Mouse (Mus musculus) kidney, embryonic 14.5 days (tissue): ENCODE data around the gene Hsp90b1. TPM values are rescaled to one million over a fixed set of nuclear protein-coding genes. Genes with fewer than 3 reads are reported as not detected.

Experiments
- ATAC-seq: fragments of 200-750 bp; cut with Nextera tagmentation; 2 replicates; pipeline ENCODE4 v1.8.0; 2017; ENCODE audit warnings: moderate number of reproducible peaks, mild to moderate bottlenecking, moderate TSS enrichment, moderate library complexity; ENCODE audit not compliant: low FRiP score, low TSS enrichment
- H3K27ac ChIP-seq: fragments of 300-500 bp; sonication (generic); 2 replicates; pipeline ENCODE4 v1.5.1; 2014; ENCODE audit warnings: low read depth, mild to moderate bottlenecking, low read length, moderate library complexity, mixed read lengths
- H3K27me3 ChIP-seq: fragments of 300-500 bp; sonication (generic); 2 replicates; pipeline ENCODE4 v1.6.1; 2014; ENCODE audit warnings: mild to moderate bottlenecking, low read length; ENCODE audit not compliant: control insufficient read depth, insufficient read depth
- H3K36me3 ChIP-seq: fragments of 300-500 bp; sonication (generic); 2 replicates; pipeline ENCODE4 v1.6.1; 2014; ENCODE audit warnings: low read length, mixed read lengths; ENCODE audit not compliant: control insufficient read depth, insufficient read depth
- H3K4me1 ChIP-seq: fragments of 300-500 bp; sonication (generic); 2 replicates; pipeline ENCODE4 v1.6.1; 2014; ENCODE audit warnings: low read length, mixed read lengths; ENCODE audit not compliant: control insufficient read depth, insufficient read depth
- H3K4me2 ChIP-seq: fragments of 300-500 bp; sonication (generic); replicated peaks from 2 replicates; pipeline ENCODE4 v1.6.1; 2014; ENCODE audit warnings: low read depth, mild to moderate bottlenecking, low read length
- H3K4me3 ChIP-seq: fragments of 300-500 bp; sonication (generic); 2 replicates; pipeline ENCODE4 v1.5.1; 2014; ENCODE audit warnings: mild to moderate bottlenecking, low read length
- H3K9ac ChIP-seq: fragments of 300-500 bp; sonication (generic); 2 replicates; pipeline ENCODE4 v1.6.1; 2014; ENCODE audit warnings: low read depth, mild to moderate bottlenecking, low read length, moderate library complexity
- H3K9me3 ChIP-seq: fragments of 300-500 bp; sonication (generic); 2 replicates; pipeline ENCODE4 v1.6.1; 2016; ENCODE audit warnings: low read length; ENCODE audit not compliant: control insufficient read depth
- whole genome bisulfite sequencing: fragments of 180-500 bp; shearing (Covaris S2); extraction: QIAGEN DNeasy Blood & Tissue Kit; methylation state at CpG from one replicate; pipeline ENCODE4 v1.1.7; 2014; 5-methylcytosine and 5-hydroxymethylcytosine counted together
- polyA plus RNA-seq: library from polyadenylated mRNA; unstranded; fragments of >200 nt; fragmentation: Nextera tagmentation; extraction: Ambion mirVana; gene quantifications from 2 replicates; pipeline ENCODE4 v1.2.1, GENCODE M21; 2014

The Hsp90b1 gene
- 476 and 591 TPM in 2 replicates for polyA plus RNA-seq

DNA sequence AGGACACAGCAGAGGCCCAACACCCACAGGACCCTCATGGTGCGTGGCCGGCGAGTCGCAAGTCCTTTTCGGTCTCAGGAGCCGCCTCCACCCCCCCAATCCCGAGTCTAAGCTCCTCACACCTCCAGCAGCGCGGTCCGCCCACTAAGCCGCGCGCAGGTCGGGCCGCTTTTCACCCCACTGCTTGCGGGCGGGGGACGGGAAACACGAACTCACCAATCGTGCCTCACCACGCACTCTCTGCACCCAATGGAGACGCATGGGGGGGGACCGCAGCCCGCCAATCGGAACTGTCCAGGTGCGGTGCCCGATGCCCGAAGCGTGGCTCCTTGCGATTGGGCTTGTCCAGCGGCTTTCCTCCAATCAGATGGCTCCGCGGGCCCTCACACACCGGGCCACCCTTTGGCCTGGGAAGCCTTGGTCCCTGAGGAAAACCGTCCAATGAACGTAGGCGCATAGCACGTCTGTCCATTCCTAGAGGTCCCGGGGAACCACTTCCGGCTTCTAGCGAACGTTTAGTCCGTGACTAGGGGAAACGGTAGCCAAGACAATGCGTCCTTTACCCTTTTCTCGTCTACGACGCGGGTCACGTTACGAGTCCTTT is at the start of gene Hsp90b1, which contains the start of gene Ttc41:
TSS of gene Hsp90b1 (minus strand) at position 192 of the 604 bp plus-strand sequence.
TSS of gene Ttc41 (plus strand) at position 494 of the 604 bp plus-strand sequence.
- Histone ChIP-seq H3K9me3 (no peaks in the 10 kb centered on the region), H3K27me3 (no peaks in the 10 kb centered on the region)
- whole genome bisulfite sequencing = under 1% methylated on average over 51 of the region's 51 CpGs

GRCm38 (mm10) chr10:86744306-86744705 is 39.0 kb upstream of the Hsp90b1 start:
- WGBS = 90% methylated on average over 7 of the region's 7 CpGs
- no peak overlapping the region for H3K27ac ChIP-seq
- H3K36me3 ChIP-seq = no peaks in the 10 kb centered on the region
- no peak for ATAC-seq
- H3K9me3 ChIP-seq = no peaks in the 10 kb centered on the region
- H3K4me1 ChIP-seq = no peaks in the 10 kb centered on the region
- H3K4me2 ChIP-seq = no peak overlapping the region
- no peak overlapping the region for H3K9ac ChIP-seq
- no peak overlapping the region for H3K4me3 ChIP-seq
- no peaks in the 10 kb centered on the region for H3K27me3 ChIP-seq

More for the DNA sequence above, at the start of gene Hsp90b1, which contains the start of gene Ttc41:
- Histone ChIP-seq H3K4me1 (peaks cover 40% of the 10 kb centered on the region), H3K4me2 (peak within 1 kb of the TSS; percentile 88), H3K36me3 (peaks cover 36% of the 10 kb centered on the region), H3K4me3 (peak within 1 kb of the TSS; percentile 94), H3K27ac (peak within 1 kb of the TSS; percentile 88), H3K9ac (peak within 1 kb of the TSS; percentile 95)
- ATAC-seq = peak; percentile 99

- Histone ChIP-seq H3K9ac (no peak overlapping the region), H3K27ac (no peak overlapping the region), H3K4me2 (no peak overlapping the region), H3K4me1 (no peaks in the 10 kb centered on the region), H3K36me3 (no peaks in the 10 kb centered on the region), H3K27me3 (no peaks in the 10 kb centered on the region), H3K9me3 (no peaks in the 10 kb centered on the region), H3K4me3 (no peak overlapping the region)
- 64% methylated on average over 2 of the region's 2 CpGs for WGBS
- ATAC-seq = peak; percentile 55; the same call in 1 of the 2 replicates
These were observed 37.6 kb upstream of the Hsp90b1 start for GRCm38 (mm10) chr10:86742918-86743317.

- Histone ChIP-seq H3K4me3 (no peak overlapping the region), H3K9ac (no peak overlapping the region), H3K9me3 (no peaks in the 10 kb centered on the region), H3K4me1 (no peaks in the 10 kb centered on the region), H3K4me2 (no peak overlapping the region), H3K36me3 (no peaks in the 10 kb centered on the region), H3K27me3 (no peaks in the 10 kb centered on the region), H3K27ac (no peak overlapping the region)
- WGBS = 84% methylated on average over 4 of the region's 4 CpGs
- no peak for ATAC-seq
These were observed 29.7 kb upstream of the Hsp90b1 start for GRCm38 (mm10) chr10:86735036-86735435.

- H3K27ac ChIP-seq = no peak overlapping the region
- no peaks in the 10 kb centered on the region for H3K36me3 ChIP-seq
- 62% methylated on average over 2 of the region's 2 CpGs for WGBS
- H3K27me3 ChIP-seq = no peaks in the 10 kb centered on the region
- H3K4me3 ChIP-seq = no peak overlapping the region
- peaks cover 7% of the 10 kb centered on the region; the same call in 1 of the 2 replicates for H3K4me1 ChIP-seq
- no peak overlapping the region for H3K4me2 ChIP-seq
- no peak overlapping the region for H3K9ac ChIP-seq
- ATAC-seq = no peak
- no peaks in the 10 kb centered on the region for H3K9me3 ChIP-seq
These were observed 26.2 kb upstream of the Hsp90b1 start for GRCm38 (mm10) chr10:86731500-86731863.

GRCm38 (mm10) chr10:86730823-86731499 is 25.7 kb upstream of the Hsp90b1 start:
- peak; percentile 28; the same call in 1 of the 2 replicates for ATAC-seq
- H3K4me1 ChIP-seq = peaks cover 7% of the 10 kb centered on the region; the same call in 1 of the 2 replicates
- WGBS = 9% methylated on average over 22 of the region's 22 CpGs
- H3K9me3 ChIP-seq = no peaks in the 10 kb centered on the region
- no peaks in the 10 kb centered on the region for H3K36me3 ChIP-seq
- peak overlapping the region; percentile 45 for H3K4me3 ChIP-seq
- peak overlapping the region; percentile 57 for H3K4me2 ChIP-seq
- no peaks in the 10 kb centered on the region for H3K27me3 ChIP-seq
- H3K27ac ChIP-seq = no peak overlapping the region
- peak overlapping the region; percentile 55 for H3K9ac ChIP-seq

DNA sequence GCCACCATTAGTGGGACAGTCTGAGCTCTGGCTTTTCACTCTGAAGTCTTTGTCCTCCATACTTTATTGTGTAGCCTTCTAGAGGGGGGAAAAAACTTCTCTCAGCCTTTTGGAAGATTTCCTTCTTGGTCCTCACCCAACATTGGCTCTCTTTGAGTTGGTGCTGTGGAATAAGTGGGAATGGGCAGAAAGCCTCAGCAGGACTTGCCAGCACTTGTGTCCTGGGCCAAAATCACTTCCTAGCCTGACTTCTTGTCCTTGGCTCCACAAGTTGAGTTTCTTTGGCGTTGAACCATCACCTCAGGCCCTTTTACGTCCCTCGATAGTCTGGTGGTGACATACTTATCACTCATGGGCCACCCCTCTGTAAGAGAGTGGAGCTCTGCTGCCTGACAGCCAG is 22.9 kb upstream of the Hsp90b1 start:
- H3K36me3 ChIP-seq = no peaks in the 10 kb centered on the region
- 95% methylated on average over 3 of the region's 3 CpGs for WGBS
- H3K27me3 ChIP-seq = no peaks in the 10 kb centered on the region
- H3K4me2 ChIP-seq = no peak overlapping the region
- peaks cover 7% of the 10 kb centered on the region; the same call in 1 of the 2 replicates for H3K4me1 ChIP-seq
- H3K9me3 ChIP-seq = no peaks in the 10 kb centered on the region
- ATAC-seq = no peak
- no peak overlapping the region for H3K9ac ChIP-seq
- no peak overlapping the region for H3K27ac ChIP-seq
- H3K4me3 ChIP-seq = no peak overlapping the region

GRCm38 (mm10) chr10:86727548-86727980 is 22.3 kb upstream of the Hsp90b1 start:
- ATAC-seq = peak; percentile 89
- Histone ChIP-seq H3K27ac (no peak overlapping the region), H3K27me3 (no peaks in the 10 kb centered on the region), H3K4me2 (peak overlapping the region; percentile 52), H3K9ac (peak overlapping the region; percentile 42; the same call in 1 of the 2 replicates), H3K36me3 (no peaks in the 10 kb centered on the region), H3K4me1 (peaks cover 7% of the 10 kb centered on the region; the same call in 1 of the 2 replicates), H3K9me3 (no peaks in the 10 kb centered on the region), H3K4me3 (peak overlapping the region; percentile 30; the same call in 1 of the 2 replicates)
- under 1% methylated on average over 12 of the region's 12 CpGs for WGBS

DNA sequence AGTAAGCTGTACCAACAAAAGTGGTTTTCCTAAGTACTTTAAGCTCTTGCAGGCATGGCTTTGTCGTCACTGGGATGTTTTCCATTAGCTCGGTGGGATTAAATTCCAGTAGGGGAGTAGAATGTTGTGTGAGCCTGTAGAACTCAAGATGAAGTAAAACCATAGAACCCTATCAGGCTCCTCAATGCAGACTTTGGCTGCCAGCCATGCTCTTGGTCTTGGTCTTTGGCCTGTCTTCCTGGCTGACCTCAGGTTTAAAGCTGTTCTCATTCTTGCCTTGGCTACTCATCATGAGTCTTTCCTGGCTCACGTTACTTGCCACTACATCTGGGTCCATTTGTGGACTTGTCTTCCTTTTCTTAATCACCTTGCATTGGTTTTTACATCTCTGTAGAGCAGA is 6.8 kb upstream of the Hsp90b1 start:
- Histone ChIP-seq H3K27me3 (no peaks in the 10 kb centered on the region), H3K9ac (no peak overlapping the region), H3K9me3 (no peaks in the 10 kb centered on the region), H3K4me3 (no peak overlapping the region), H3K4me2 (no peak overlapping the region), H3K27ac (no peak overlapping the region), H3K4me1 (no peaks in the 10 kb centered on the region), H3K36me3 (no peaks in the 10 kb centered on the region)
- 84% methylated on average over 3 of the region's 3 CpGs for WGBS
- ATAC-seq = no peak
